In genomic region chr4:101254606-101255349, GRCm38 (mm10) we compare ENCODE assay signal across 13 mouse cellular contexts. TPM values are rescaled to one million over a fixed set of nuclear protein-coding genes. Genes with fewer than 3 reads are reported as not detected.
DNase-seq lines count a peak whose midpoint lies in the region; ATAC-seq and TF ChIP-seq lines count a peak whose summit lies in the region.
"Had no signal": no experiment of that assay in that cellular context is flagged by ENCODE, and none has a peak within 500 bp of the region (broad histone marks: within the 10 kb centered on the region; RNA-seq: fewer than 3 reads in every experiment).

No protein-coding gene starts in this region.

- DNase-seq in heart, adult 11 months: peak; percentile 82
- DNase-seq in heart, adult 9 months (ENCODE audit: low spot score in 2 of 2): no peak
- no peak for DNase-seq in thymus, adult 2 months
- DNase-seq in thymus, adult 18-20 months: no peak
- no peak for DNase-seq in liver, embryonic 14.5 days (ENCODE audit: low read depth in 3 of 3, low spot score in 3 of 3)
- DNase-seq in cerebellum, postnatal 25 days: no peak
- DNase-seq in cerebellum, postnatal 10 days: no peak
- DNase-seq: kidney, adult 11 months; right cerebral cortex, postnatal 25 days had no signal

- 23% methylated on average over 8 of the region's 8 CpGs for WGBS in thymus, adult 2 months
- 23% methylated on average over 8 of the region's 8 CpGs for WGBS in liver, embryonic 14.5 days (ENCODE audit: insufficient replicate concordance)
- 58% methylated on average over 8 of the region's 8 CpGs for WGBS in stomach, embryonic 14.5 days

- H3K27ac ChIP-seq in thymus, adult 2 months (ENCODE audit: control insufficient read depth, insufficient read depth, low read length): peak overlapping the region; percentile 79
- H3K27ac ChIP-seq in liver, embryonic 14.5 days: peak overlapping the region; percentile 23; the same call in 1 of the 2 replicates
- 0 out of 2 replicates have a peak overlapping the region, but pooled peaks have one; percentile 39 for H3K27ac ChIP-seq in stomach, embryonic 14.5 days (ENCODE audit: low read length)
- H3K27ac ChIP-seq: forebrain, embryonic 12.5 days; lung, embryonic 15.5 days; neural tube, embryonic 13.5 days had no signal

- H3K4me2 ChIP-seq in liver, embryonic 14.5 days (ENCODE audit: low read depth): peak overlapping the region; percentile 32
- H3K4me2 ChIP-seq in stomach, embryonic 14.5 days (replicated peaks; ENCODE audit: low read depth, low read length): no peak overlapping the region
- H3K4me2 ChIP-seq: forebrain, embryonic 12.5 days; lung, embryonic 15.5 days; neural tube, embryonic 13.5 days had no signal

- TF ChIP-seq EP300 in liver, embryonic 14.5 days (IDR thresholded peaks at IDR 0.05; ENCODE audit: low read depth): no peak

- H3K27me3 ChIP-seq in thymus, adult 2 months (ENCODE audit: control insufficient read depth, insufficient read depth, low read length): no peaks in the 10 kb centered on the region
- no peaks in the 10 kb centered on the region for H3K27me3 ChIP-seq in liver, embryonic 14.5 days (ENCODE audit: control insufficient read depth, insufficient read depth, low read length)
- H3K27me3 ChIP-seq in stomach, embryonic 14.5 days (ENCODE audit: control insufficient read depth, insufficient read depth, low read length): no peaks in the 10 kb centered on the region
- H3K27me3 ChIP-seq: forebrain, embryonic 12.5 days; lung, embryonic 15.5 days; neural tube, embryonic 13.5 days had no signal

- ATAC-seq in liver, embryonic 14.5 days (ENCODE audit: insufficient read depth): no peak
- no peak for ATAC-seq in stomach, embryonic 14.5 days (ENCODE audit: insufficient number of reproducible peaks, insufficient read depth, low FRiP score, low read depth)

- no peak for TF ChIP-seq POLR2A in thymus, adult 2 months (IDR thresholded peaks at IDR 0.05; ENCODE audit: control insufficient read depth, extremely low read depth, insufficient read depth, low read length, poor library complexity)

- no peak for TF ChIP-seq CTCF in thymus, adult 2 months (IDR thresholded peaks at IDR 0.05; ENCODE audit: borderline replicate concordance, control insufficient read depth, extremely low read depth, insufficient read depth, low read length, poor library complexity)
- TF ChIP-seq CTCF in liver, embryonic 14.5 days (IDR thresholded peaks at IDR 0.05; ENCODE audit: low read depth): no peak

- no peaks in the 10 kb centered on the region for H3K9me3 ChIP-seq in liver, embryonic 14.5 days (ENCODE audit: control insufficient read depth, low read length)
- no peaks in the 10 kb centered on the region for H3K9me3 ChIP-seq in stomach, embryonic 14.5 days (ENCODE audit: control insufficient read depth, low read depth, low read length)
- H3K9me3 ChIP-seq: forebrain, embryonic 12.5 days; lung, embryonic 15.5 days; neural tube, embryonic 13.5 days had no signal

- no peak overlapping the region for H3K9ac ChIP-seq in liver, embryonic 14.5 days (replicated peaks)
- H3K9ac ChIP-seq in stomach, embryonic 14.5 days (replicated peaks; ENCODE audit: low read depth, low read length): no peak overlapping the region
- H3K9ac ChIP-seq: forebrain, embryonic 12.5 days; lung, embryonic 15.5 days; neural tube, embryonic 13.5 days had no signal

- H3K4me3 ChIP-seq in thymus, adult 2 months (ENCODE audit: control insufficient read depth, insufficient read depth, low read length): no peak overlapping the region
- H3K4me3 ChIP-seq in liver, embryonic 14.5 days (ENCODE audit: insufficient read depth in 1 of 2, low read depth in 2 of 2, low read length in 2 of 2): no peak overlapping the region
- H3K4me3 ChIP-seq in stomach, embryonic 14.5 days (ENCODE audit: low read depth, low read length): no peak overlapping the region
- H3K4me3 ChIP-seq: forebrain, embryonic 12.5 days; lung, embryonic 15.5 days; neural tube, embryonic 13.5 days had no signal

- no peaks in the 10 kb centered on the region for H3K36me3 ChIP-seq in thymus, adult 2 months (ENCODE audit: control insufficient read depth, insufficient read depth, low read length)
- no peaks in the 10 kb centered on the region for H3K36me3 ChIP-seq in liver, embryonic 14.5 days (replicated peaks; ENCODE audit: control insufficient read depth, insufficient read depth, low read depth)
- H3K36me3 ChIP-seq in stomach, embryonic 14.5 days (ENCODE audit: control insufficient read depth, insufficient read depth, low read length): no peaks in the 10 kb centered on the region
- H3K36me3 ChIP-seq: forebrain, embryonic 12.5 days; lung, embryonic 15.5 days; neural tube, embryonic 13.5 days had no signal

- peaks cover 46% of the 10 kb centered on the region for H3K4me1 ChIP-seq in thymus, adult 2 months (replicated peaks; ENCODE audit: control insufficient read depth, insufficient read depth, low read length)
- H3K4me1 ChIP-seq in liver, embryonic 14.5 days (replicated peaks; ENCODE audit: control insufficient read depth in 2 of 2, insufficient read depth in 2 of 2, low read length in 1 of 2): peaks cover 40 to 51% of the 10 kb centered on the region in 2 experiments
- peaks cover 20% of the 10 kb centered on the region for H3K4me1 ChIP-seq in stomach, embryonic 14.5 days (ENCODE audit: control insufficient read depth, insufficient read depth, low read length)
- H3K4me1 ChIP-seq: forebrain, embryonic 12.5 days; neural tube, embryonic 13.5 days had no signal

RNA-seq across cellular contexts. Expression of gene Jak1, which starts 10.3 kb away (rescaled TPM):
- polyA plus RNA-seq in thymus, adult 2 months (2012; rRNA removed): 97.7 and 109 TPM in 2 replicates
- 13.0 and 19.8 TPM in 2 replicates for polyA plus RNA-seq in liver, embryonic 14.5 days (2012; rRNA removed)
- 38.2 and 43.2 TPM in 2 replicates for polyA plus RNA-seq in liver, embryonic 14.5 days (2014; fragmentation: Nextera tagmentation; extraction: Ambion mirVana)
- polyA plus RNA-seq in stomach, embryonic 14.5 days (2014; fragmentation: Nextera tagmentation; extraction: Ambion mirVana): 108 and 135 TPM in 2 replicates

Comparison
In these comparisons a context has a peak if more than half of its experiments do, and no peak if none do; other contexts are left out.
1. H3K27ac ChIP-seq: peak in every context shown above with its lines; median percentile 79 in thymus, adult 2 months; 39 in stomach, embryonic 14.5 days; 23 in liver, embryonic 14.5 days.